Mouse (Mus musculus): ENCODE measurements around the gene Ypel3.

- TF ChIP-seq CTCF (IDR thresholded peaks at IDR 0.05; ENCODE audit: control insufficient read depth, insufficient read depth, insufficient replicate concordance, low read depth, low read length) (no peak), POLR2A (IDR thresholded peaks at IDR 0.05; ENCODE audit: control insufficient read depth, low read depth, low read length) (no peak)
These were observed 1.4 kb downstream of the Ypel3 start for GRCm38 (mm10) chr7:126778147-126778546.

All from testis, adult 2 months (tissue).